Mouse (Mus musculus): ENCODE data around the gene Nrxn3. TPM values are rescaled to one million over a fixed set of nuclear protein-coding genes. Genes with fewer than 3 reads are reported as not detected.

The Nrxn3 gene
- total RNA-seq, 2 experiments from 2014 or later = 0.51 to 0.55 TPM

GRCm38 (mm10) chr12:89442323-89443038 is 719.8 kb downstream of the Nrxn3 start:
- DNase-seq = no peak
- intact Hi-C loops (cut with DNase I; ENCODE audit: low total_unique reads) = no loop called here

GRCm38 (mm10) chr12:89450667-89451298 is 728.1 kb downstream of the Nrxn3 start:
- peak; percentile 3 for DNase-seq
- intact Hi-C loops (cut with DNase I; ENCODE audit: low total_unique reads) = no loop called here

GRCm38 (mm10) chr12:89470226-89470625 is 747.5 kb downstream of the Nrxn3 start:
- no peak for DNase-seq
- intact Hi-C loops (cut with DNase I; ENCODE audit: low total_unique reads) = no loop called here

GRCm38 (mm10) chr12:89471289-89471688 is 748.6 kb downstream of the Nrxn3 start:
- intact Hi-C loops (cut with DNase I; ENCODE audit: low total_unique reads) = no loop called here

GRCm38 (mm10) chr12:89471874-89472273 is 749.2 kb downstream of the Nrxn3 start:
- intact Hi-C loops (cut with DNase I; ENCODE audit: low total_unique reads) = no loop called here
- no peak for DNase-seq

More at GRCm38 (mm10) chr12:89471289-89471688, 748.6 kb downstream of the Nrxn3 start:
- no peak for DNase-seq

- no peak for DNase-seq
- intact Hi-C loops (cut with DNase I; ENCODE audit: low total_unique reads) = no loop called here
These were observed 756.4 kb downstream of the Nrxn3 start for GRCm38 (mm10) chr12:89479096-89479495.

GRCm38 (mm10) chr12:89482223-89482622 is 759.5 kb downstream of the Nrxn3 start:
- no peak for DNase-seq
- intact Hi-C loops (cut with DNase I; ENCODE audit: low total_unique reads) = no loop called here

- intact Hi-C loops (cut with DNase I; ENCODE audit: low total_unique reads) = no loop called here
- DNase-seq = no peak
These were observed 781.4 kb downstream of the Nrxn3 start for GRCm38 (mm10) chr12:89504026-89504425.

- DNase-seq = peak; percentile 4
- intact Hi-C loops (cut with DNase I; ENCODE audit: low total_unique reads) = no loop called here
These were observed 782.6 kb downstream of the Nrxn3 start for GRCm38 (mm10) chr12:89505121-89505764.

GRCm38 (mm10) chr12:89508970-89509369 is 786.3 kb downstream of the Nrxn3 start:
- intact Hi-C loops (cut with DNase I; ENCODE audit: low total_unique reads) = no loop called here
- DNase-seq = no peak

- DNase-seq = no peak
- intact Hi-C loops (cut with DNase I; ENCODE audit: low total_unique reads) = no loop called here
These were observed 791.1 kb downstream of the Nrxn3 start for GRCm38 (mm10) chr12:89513759-89514158.

- DNase-seq = no peak
- intact Hi-C loops (cut with DNase I; ENCODE audit: low total_unique reads) = no loop called here
These were observed 793.4 kb downstream of the Nrxn3 start for GRCm38 (mm10) chr12:89516046-89516445.

GRCm38 (mm10) chr12:89530679-89531350 is 808.1 kb downstream of the Nrxn3 start:
- DNase-seq = no peak
- intact Hi-C loops (cut with DNase I; ENCODE audit: low total_unique reads) = no loop called here

- intact Hi-C loops (cut with DNase I; ENCODE audit: low total_unique reads) = no loop called here
- DNase-seq = no peak
These were observed 828.6 kb downstream of the Nrxn3 start for GRCm38 (mm10) chr12:89551291-89551690.

- intact Hi-C loops (cut with DNase I; ENCODE audit: low total_unique reads) = no loop called here
- no peak for DNase-seq
These were observed 830.7 kb downstream of the Nrxn3 start for GRCm38 (mm10) chr12:89553223-89553880.

- DNase-seq = no peak
- intact Hi-C loops (cut with DNase I; ENCODE audit: low total_unique reads) = no loop called here
These were observed 831.5 kb downstream of the Nrxn3 start for GRCm38 (mm10) chr12:89554171-89554570.

- intact Hi-C loops (cut with DNase I; ENCODE audit: low total_unique reads) = no loop called here
- no peak for DNase-seq
These were observed 832.2 kb downstream of the Nrxn3 start for GRCm38 (mm10) chr12:89554740-89555430.

GRCm38 (mm10) chr12:89558921-89559320 is 836.2 kb downstream of the Nrxn3 start:
- DNase-seq = no peak
- intact Hi-C loops (cut with DNase I; ENCODE audit: low total_unique reads) = no loop called here

GRCm38 (mm10) chr12:89561989-89562565 is 839.4 kb downstream of the Nrxn3 start:
- intact Hi-C loops (cut with DNase I; ENCODE audit: low total_unique reads) = no loop called here
- DNase-seq = no peak

All from gastrocnemius, postnatal 14 days (tissue).